Mouse (Mus musculus) heart, adult 2 months (tissue): ENCODE measurements around the gene Gm5485. TPM values are rescaled to one million over a fixed set of nuclear protein-coding genes. Genes with fewer than 3 reads are reported as not detected.

Experiments used
- DNase-seq, 2 experiments: peaks; one replicate each; pipeline ENCODE4 v3.0.0; 2021
- H3K27ac ChIP-seq: fragments of 200-600 bp; 2 replicates; pipeline ENCODE4 v1.8.1; 2022
- H3K27me3 ChIP-seq: fragments of 200-500 bp; 2 replicates; pipeline ENCODE4 v1.6.1; 2012; ENCODE audit warnings: mild to moderate bottlenecking, low read length, inconsistent platforms, mixed read lengths; ENCODE audit not compliant: control insufficient read depth, insufficient read depth
- H3K36me3 ChIP-seq: fragments of 200-500 bp; 2 replicates; pipeline ENCODE4 v1.6.1; 2012; ENCODE audit warnings: low read length, inconsistent platforms; ENCODE audit not compliant: control insufficient read depth, insufficient read depth
- H3K4me1 ChIP-seq: fragments of 200-500 bp; 2 replicates; pipeline ENCODE4 v1.6.1; 2011; ENCODE audit warnings: low read length; ENCODE audit not compliant: control insufficient read depth, insufficient read depth
- H3K4me3 ChIP-seq: fragments of 200-600 bp; 2 replicates; pipeline ENCODE4 v1.8.1; 2022
- H3K79me2 ChIP-seq: fragments of 200-500 bp; replicated peaks from 2 replicates; pipeline ENCODE4 v1.6.1; 2012; ENCODE audit warnings: mild to moderate bottlenecking, inconsistent platforms, low read length, moderate library complexity, mixed read lengths; ENCODE audit not compliant: control insufficient read depth, insufficient read depth
- H3K9ac ChIP-seq: fragments of 200-500 bp; 2 replicates; pipeline ENCODE4 v1.6.1; 2012; ENCODE audit warnings: low read depth, mild to moderate bottlenecking, control low read depth, inconsistent platforms, low read length, mixed read lengths
- CTCF ChIP-seq: fragments of 200-600 bp; IDR thresholded peaks from 2 replicates; pipeline ENCODE4 v1.8.1; 2022; ENCODE audit warnings: antibody characterized with exemption, mild to moderate bottlenecking, moderate library complexity
- EP300 ChIP-seq: fragments of 200-500 bp; IDR thresholded peaks from 2 replicates; pipeline ENCODE4 v1.6.1; 2011; ENCODE audit warnings: low read depth, low read length, control low read depth; ENCODE audit not compliant: insufficient read depth
- POLR2A ChIP-seq: fragments of 200-500 bp; IDR thresholded peaks from 2 replicates; pipeline ENCODE4 v1.6.1; 2011; ENCODE audit warnings: mild to moderate bottlenecking, low read depth, low read length, control low read depth; ENCODE audit not compliant: insufficient read depth
- WGBS: fragments of 180-500 bp; shearing (Covaris S2); methylation state at CpG from one replicate; pipeline ENCODE4 v1.1.7; 2018; 5-methylcytosine and 5-hydroxymethylcytosine counted together
- intact Hi-C: fragments of 180-260 bp; cut with DNase I; formaldehyde crosslinking; loops from one replicate; pipeline ENCODE4 v1.15.1; 2025
- polyA plus RNA-seq: library from polyadenylated mRNA; depleted of rRNA; stranded (reverse); fragments of >200 nt; gene quantifications from 2 replicates; pipeline ENCODE4 v1.2.3, GENCODE M21; 2012; rRNA removed
- total RNA-seq, 2 experiments: library from RNA; stranded (reverse); gene quantifications; 2 replicates each; pipeline ENCODE4 v1.2.3; 2021

The Gm5485 gene
- total and polyA plus RNA-seq, 3 experiments, result not detected

DNA sequence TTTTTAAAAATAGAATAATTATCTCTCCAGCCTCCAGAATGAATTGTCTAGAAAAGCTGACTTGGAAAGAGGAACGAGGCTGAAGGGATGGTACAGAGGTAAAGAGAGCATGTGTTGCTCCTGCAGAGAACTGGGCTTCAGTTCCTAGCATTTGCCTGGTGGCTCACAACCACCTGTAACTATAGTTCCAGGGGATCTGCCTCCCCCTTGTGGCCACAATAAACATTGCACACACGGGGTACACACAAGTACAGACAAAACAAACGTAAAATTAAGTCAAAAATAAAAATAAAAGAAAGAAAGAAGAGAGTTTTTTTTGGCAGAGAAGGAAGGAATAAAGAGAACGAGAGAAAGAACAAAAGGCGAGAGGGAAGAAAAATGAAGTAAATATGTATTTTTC lies 45.4 kb downstream of the Gm5485 start:
- H3K27ac ChIP-seq, result no peak overlapping the region
- no peak for DNase-seq
- WGBS, result 86% methylated on average over 5 of the region's 5 CpGs
- H3K4me1 ChIP-seq, result no peaks in the 10 kb centered on the region
- no peaks in the 10 kb centered on the region for H3K36me3 ChIP-seq
- intact Hi-C loops, result no loop called here
- no peaks in the 10 kb centered on the region for H3K27me3 ChIP-seq
- TF ChIP-seq CTCF (peak; percentile 26; the same call in 1 of the 2 replicates), EP300 (no peak)
- H3K4me3 ChIP-seq, result no peak overlapping the region
- no peaks in the 10 kb centered on the region for H3K79me2 ChIP-seq
- no peak overlapping the region for H3K9ac ChIP-seq

DNA sequence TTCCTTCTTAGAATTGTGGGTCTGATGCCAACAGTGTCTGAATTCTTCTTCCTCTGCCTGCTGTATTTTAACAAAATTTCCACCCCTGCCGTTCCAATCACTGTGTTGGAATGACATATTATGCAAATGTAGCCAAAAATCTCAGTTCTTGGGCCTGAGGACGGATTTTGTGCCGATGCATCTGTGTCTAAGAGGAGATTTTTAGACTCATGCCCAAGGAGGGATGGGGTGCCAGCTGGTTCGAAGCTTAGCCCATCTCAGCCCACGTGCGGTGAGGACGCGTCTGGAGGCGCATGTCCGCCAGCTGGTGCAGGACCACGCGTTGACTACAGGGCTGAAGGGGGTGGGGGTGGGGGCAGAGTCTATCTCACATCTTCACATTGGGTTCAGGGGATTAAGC lies 51.3 kb downstream of the Gm5485 start:
- Histone ChIP-seq H3K36me3 (no peaks in the 10 kb centered on the region), H3K27me3 (no peaks in the 10 kb centered on the region), H3K79me2 (no peaks in the 10 kb centered on the region), H3K4me1 (no peaks in the 10 kb centered on the region), H3K27ac (no peak overlapping the region), H3K4me3 (no peak overlapping the region), H3K9ac (no peak overlapping the region)
- intact Hi-C loops, result no loop called here
- TF ChIP-seq EP300 (no peak), POLR2A (no peak), CTCF (no peak)
- DNase-seq, result no peak
- WGBS, result 71% methylated on average over 12 of the region's 12 CpGs

DNA sequence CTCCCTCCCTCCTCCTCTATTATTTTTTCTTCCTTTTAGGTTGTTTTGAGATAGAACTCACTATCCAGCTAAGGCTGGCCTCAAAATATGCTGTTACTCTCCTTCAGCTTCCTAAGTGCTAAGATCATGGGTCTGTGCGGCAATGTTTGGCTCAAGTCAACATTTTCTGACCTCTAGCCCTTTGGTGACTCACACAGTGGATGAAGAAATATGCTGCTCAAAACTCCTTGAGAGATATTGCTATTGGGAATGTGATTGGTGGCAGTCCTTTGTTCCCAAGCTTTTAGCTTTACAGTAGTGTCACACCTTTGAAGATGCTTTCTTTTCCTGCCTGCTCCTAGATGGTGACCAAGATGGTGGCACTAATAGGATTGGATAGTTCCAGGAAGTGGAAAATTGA lies 55.8 kb downstream of the Gm5485 start:
- 59% methylated on average over 1 of the region's 1 CpGs for WGBS
- no peaks in the 10 kb centered on the region for H3K79me2 ChIP-seq
- no peaks in the 10 kb centered on the region for H3K36me3 ChIP-seq
- no peak overlapping the region for H3K9ac ChIP-seq
- DNase-seq, result peak in 1 of 2 experiments; percentile 28
- no peak overlapping the region for H3K4me3 ChIP-seq
- TF ChIP-seq POLR2A (no peak), CTCF (no peak), EP300 (no peak)
- no peaks in the 10 kb centered on the region for H3K27me3 ChIP-seq
- no peaks in the 10 kb centered on the region; the same call in 1 of the 2 replicates for H3K4me1 ChIP-seq
- H3K27ac ChIP-seq, result no peak overlapping the region
- intact Hi-C loops, result no loop called here

GRCm38 (mm10) chr16:48355716-48356115 lies 56.5 kb downstream of the Gm5485 start:
- no peak for DNase-seq
- H3K4me1 ChIP-seq, result no peaks in the 10 kb centered on the region; the same call in 1 of the 2 replicates
- H3K27ac ChIP-seq, result no peak overlapping the region
- no peaks in the 10 kb centered on the region for H3K27me3 ChIP-seq
- 74% methylated on average over 5 of the region's 5 CpGs for WGBS
- H3K4me3 ChIP-seq, result no peak overlapping the region
- H3K9ac ChIP-seq, result no peak overlapping the region
- no peaks in the 10 kb centered on the region for H3K79me2 ChIP-seq
- TF ChIP-seq POLR2A, result no peak
- TF ChIP-seq EP300, result no peak
- no peak for TF ChIP-seq CTCF
- intact Hi-C loops, result no loop called here
- no peaks in the 10 kb centered on the region for H3K36me3 ChIP-seq

Other genes with a start within 250 kb of the Gm5485 start
- gene Dppa4, start 128.7 kb downstream of the Gm5485 start, total RNA-seq, result not detected
- gene Dppa4, start 128.7 kb downstream of the Gm5485 start, polyA plus RNA-seq, result not detected in 2 replicates
- not detected for gene Dppa2, start 108.5 kb downstream of the Gm5485 start, total RNA-seq
- not detected in 2 replicates for gene Dppa2, start 108.5 kb downstream of the Gm5485 start, polyA plus RNA-seq
- not detected for gene Morc1, start 18.8 kb upstream of the Gm5485 start, total RNA-seq
- gene Morc1, start 18.8 kb upstream of the Gm5485 start, polyA plus RNA-seq, result 0.04 TPM in 1 of 2 replicates, not detected in the other